Mouse (Mus musculus) urinary bladder, adult 2 months (tissue): ENCODE results near the gene Herc3. TPM values are rescaled to one million over a fixed set of nuclear protein-coding genes. Genes with fewer than 3 reads are reported as not detected.
A peak's percentile ranks its signal among the peaks of the same experiment; 100 is the strongest.
"Not testable (repeated sequence)": the region's sequence is repeated elsewhere in the genome, so short reads cannot be mapped to it uniquely, and the experiment has no call there.

ENCODE experiments used
- DNase-seq: peaks from one replicate; pipeline ENCODE4 v3.0.0; 2022; ENCODE audit warnings: low spot score
- polyA plus RNA-seq: library from polyadenylated mRNA; depleted of rRNA; stranded (reverse); fragments of >200 nt; gene quantifications from 2 replicates; pipeline ENCODE4 v1.2.3, GENCODE M21; 2012; rRNA removed

Herc3 gene
- polyA plus RNA-seq: 9.4 and 11.6 TPM in 2 replicates

- DNase-seq: peak; percentile 72
These were observed at the start of gene Herc3 for GRCm38 (mm10) chr6:58831232-58832009. Gene Herc3 (plus strand): TSS chr6:58831465.

GRCm38 (mm10) chr6:58801394-58801793 lies 29.9 kb upstream of the Herc3 start:
- no peak for DNase-seq

- no peak for DNase-seq
These were observed 16.9 kb upstream of the Herc3 start for GRCm38 (mm10) chr6:58814381-58814780.

GRCm38 (mm10) chr6:58817037-58817436 lies 14.2 kb upstream of the Herc3 start:
- DNase-seq: not testable (repeated sequence)

- no peak for DNase-seq
These were observed 5.6 kb upstream of the Herc3 start for GRCm38 (mm10) chr6:58825619-58826018.

- DNase-seq: no peak
These were observed 5.2 kb upstream of the Herc3 start for GRCm38 (mm10) chr6:58826089-58826488.

- DNase-seq: no peak
These were observed 2.7 kb upstream of the Herc3 start for GRCm38 (mm10) chr6:58828582-58828981.

- DNase-seq: no peak
These were observed 429 bp upstream of the Herc3 start for GRCm38 (mm10) chr6:58830840-58831231.

GRCm38 (mm10) chr6:58832591-58833018 lies 1.3 kb downstream of the Herc3 start:
- DNase-seq: no peak

- DNase-seq: no peak
These were observed 3.2 kb downstream of the Herc3 start for GRCm38 (mm10) chr6:58834470-58834869.

GRCm38 (mm10) chr6:58835591-58835990 lies 4.3 kb downstream of the Herc3 start:
- DNase-seq: no peak

GRCm38 (mm10) chr6:58836476-58836875 lies 5.2 kb downstream of the Herc3 start:
- DNase-seq: no peak

GRCm38 (mm10) chr6:58837917-58838316 lies 6.7 kb downstream of the Herc3 start:
- no peak for DNase-seq

GRCm38 (mm10) chr6:58841208-58841607 lies 9.9 kb downstream of the Herc3 start:
- no peak for DNase-seq

- no peak for DNase-seq
These were observed 10.9 kb downstream of the Herc3 start for GRCm38 (mm10) chr6:58842186-58842585.

GRCm38 (mm10) chr6:58843580-58843979 lies 12.3 kb downstream of the Herc3 start:
- DNase-seq: no peak

GRCm38 (mm10) chr6:58844188-58844822 lies 13.0 kb downstream of the Herc3 start:
- DNase-seq: no peak

- DNase-seq: no peak
These were observed 15.8 kb downstream of the Herc3 start for GRCm38 (mm10) chr6:58846850-58847692.

- DNase-seq: no peak
These were observed 16.6 kb downstream of the Herc3 start for GRCm38 (mm10) chr6:58847836-58848235.

- DNase-seq: no peak
These were observed 18.1 kb downstream of the Herc3 start for GRCm38 (mm10) chr6:58849356-58849755.

GRCm38 (mm10) chr6:58855676-58856367 lies 24.6 kb downstream of the Herc3 start:
- no peak for DNase-seq

- no peak for DNase-seq
These were observed 25.2 kb downstream of the Herc3 start for GRCm38 (mm10) chr6:58856494-58856893.
